Mouse (Mus musculus) layer of hippocampus, adult 8-10 months (tissue): ENCODE data around the gene Spon1. TPM values are rescaled to one million over a fixed set of nuclear protein-coding genes. Genes with fewer than 3 reads are reported as not detected.

Experiments
- DNase-seq, 2 experiments: peaks; one replicate each; pipeline ENCODE4 v3.0.0; 2022; ENCODE audit warnings: low spot score in 2 of 2
- total RNA-seq, 4 experiments: library from RNA; stranded (reverse); gene quantifications; 2 replicates each; pipeline ENCODE4 v1.2.4; 2022

Gene Spon1
- total RNA-seq, 4 experiments from 2014 or later = 54.8 to 58.9 (median 56.4) TPM

DNA sequence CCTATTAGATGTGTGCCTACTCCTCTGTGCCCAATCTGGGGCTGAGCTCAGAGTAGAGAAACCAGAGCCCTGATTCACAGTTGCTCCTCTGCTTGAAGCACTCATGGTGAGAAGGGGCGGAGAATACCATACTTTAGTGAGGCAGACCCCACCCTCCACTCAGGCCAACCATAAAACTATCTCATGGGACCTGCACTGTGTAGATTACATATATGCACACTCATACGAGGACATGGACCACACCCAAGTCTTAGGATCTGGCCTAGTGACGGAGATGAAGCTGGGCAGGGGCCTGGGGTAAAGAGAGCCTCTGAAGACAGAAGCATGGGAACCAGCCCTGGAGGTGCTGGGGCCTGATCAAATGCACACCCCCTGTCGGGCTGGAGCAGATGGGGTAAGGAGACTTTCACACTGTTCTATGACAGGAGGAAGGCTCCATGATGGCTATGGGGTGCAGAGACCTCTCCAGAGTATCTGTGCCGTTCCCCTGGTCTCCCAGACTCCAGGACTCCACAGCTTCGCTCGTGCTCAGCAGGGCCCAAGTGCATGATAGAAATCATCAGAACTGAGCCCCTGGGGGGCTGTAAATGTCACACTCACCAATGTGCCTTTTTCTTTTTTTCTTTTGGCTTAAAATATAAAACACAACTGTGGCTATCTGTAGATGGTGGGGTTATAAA, 232.0 kb downstream of the Spon1 start:
- no peak for DNase-seq

DNA sequence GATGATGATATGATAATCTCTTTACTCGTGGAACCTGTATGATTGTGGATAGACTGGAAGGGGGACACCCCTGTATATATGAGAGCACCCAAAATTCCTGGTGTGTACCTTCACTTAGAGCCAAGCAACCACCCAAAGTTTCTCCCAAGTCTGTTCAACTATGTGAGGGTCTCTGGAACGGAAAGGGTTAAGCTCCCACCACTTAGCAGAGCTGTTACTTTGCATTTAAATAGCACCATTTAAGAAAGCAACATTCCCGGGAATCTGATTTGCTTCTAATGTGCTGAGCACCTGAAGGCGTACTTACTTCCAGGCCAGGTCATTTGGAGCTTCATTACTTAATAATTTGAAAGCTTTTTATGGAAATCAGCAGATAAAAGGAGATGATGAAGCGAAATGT, 238.4 kb downstream of the Spon1 start:
- no peak for DNase-seq

DNA sequence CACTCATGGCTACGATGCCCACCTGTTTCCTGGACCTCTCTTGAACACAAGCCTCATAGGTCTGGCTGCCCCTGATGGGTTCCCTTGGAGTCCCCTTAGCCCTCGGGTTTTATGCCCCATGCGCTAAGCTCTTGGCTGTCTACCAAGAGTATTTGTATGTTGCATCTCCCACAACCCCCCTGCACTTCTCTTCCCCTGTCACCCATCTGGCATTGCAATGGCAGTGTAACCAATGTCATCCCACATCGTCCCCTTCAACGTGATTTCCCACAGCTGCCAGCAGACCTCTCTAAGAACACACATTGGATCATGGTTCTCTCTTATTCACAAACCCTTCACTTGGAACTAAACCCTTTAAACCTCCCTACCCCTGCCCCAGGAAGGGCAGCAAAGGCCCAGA, 239.7 kb downstream of the Spon1 start:
- no peak for DNase-seq

DNA sequence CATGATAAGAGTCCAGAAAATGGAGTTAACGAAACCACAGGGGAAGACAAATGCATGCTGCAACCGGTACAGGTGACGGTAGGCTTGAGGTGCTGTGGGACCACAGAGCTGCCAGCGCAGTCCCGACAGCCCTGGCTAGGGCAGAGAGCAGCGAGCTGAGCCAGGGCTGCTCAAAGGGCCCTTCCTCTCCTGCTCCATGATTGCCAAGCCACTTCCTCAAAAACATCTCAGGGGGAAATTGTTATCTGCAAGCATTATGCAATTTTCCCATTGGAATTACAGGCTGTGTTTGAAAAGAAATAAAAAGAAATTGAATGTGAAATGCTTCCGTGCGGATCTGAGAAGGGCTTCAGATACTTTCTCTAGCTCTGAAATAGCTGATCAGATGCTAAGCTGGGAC, 240.7 kb downstream of the Spon1 start:
- no peak for DNase-seq

DNA sequence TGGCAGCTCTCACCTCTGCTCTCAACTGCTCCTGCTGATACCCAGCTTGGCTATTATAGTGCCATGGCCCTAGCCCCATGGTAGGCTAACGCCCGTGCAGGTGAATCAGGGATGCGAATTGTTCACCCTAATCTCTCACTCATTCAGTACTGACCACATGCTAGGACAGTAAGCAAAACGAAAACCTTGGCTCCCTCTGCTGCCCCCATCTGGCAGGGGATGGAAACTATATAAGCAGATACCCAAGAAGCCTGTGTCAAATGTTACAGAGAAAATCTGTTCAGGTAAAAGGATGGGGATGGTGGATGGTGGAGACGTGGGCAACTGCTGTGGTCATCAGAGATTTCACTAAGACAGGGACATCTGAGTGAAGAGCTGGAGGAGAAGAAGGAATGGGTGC, 241.8 kb downstream of the Spon1 start:
- DNase-seq = no peak

DNA sequence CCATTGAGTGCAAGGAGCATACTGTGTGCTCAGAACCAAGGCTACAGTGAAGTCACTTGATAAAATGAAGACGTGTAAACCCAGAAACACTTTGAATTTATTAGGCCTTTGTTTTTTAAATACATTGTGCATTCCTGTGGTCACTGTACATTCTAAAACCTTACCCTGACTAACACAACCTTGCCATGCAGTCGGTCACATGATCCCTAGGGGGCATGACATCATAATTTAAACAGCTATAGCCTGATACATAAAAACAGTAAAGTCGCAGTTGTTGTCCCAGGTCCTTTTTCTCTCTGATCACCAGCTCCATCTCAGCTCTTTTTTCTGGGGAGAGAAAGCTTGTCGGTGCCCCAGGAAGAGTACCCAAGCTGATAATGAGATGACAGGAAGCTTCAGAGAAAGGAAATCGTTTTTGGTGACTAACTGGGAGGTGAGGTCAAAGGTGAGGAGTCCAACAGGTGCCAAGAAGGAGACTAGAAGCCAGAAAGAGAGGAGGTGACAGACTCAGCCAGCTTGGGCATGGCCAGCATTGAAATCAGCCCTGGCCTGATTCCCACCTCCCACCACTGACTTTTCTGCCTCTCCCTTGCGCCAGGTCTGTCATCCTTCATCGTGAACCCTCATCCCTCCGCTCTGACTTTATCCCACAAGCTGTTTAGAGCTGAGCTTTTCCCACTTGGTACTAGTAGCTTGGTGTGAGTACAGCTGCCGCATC, 246.1 kb downstream of the Spon1 start:
- no peak for DNase-seq

DNA sequence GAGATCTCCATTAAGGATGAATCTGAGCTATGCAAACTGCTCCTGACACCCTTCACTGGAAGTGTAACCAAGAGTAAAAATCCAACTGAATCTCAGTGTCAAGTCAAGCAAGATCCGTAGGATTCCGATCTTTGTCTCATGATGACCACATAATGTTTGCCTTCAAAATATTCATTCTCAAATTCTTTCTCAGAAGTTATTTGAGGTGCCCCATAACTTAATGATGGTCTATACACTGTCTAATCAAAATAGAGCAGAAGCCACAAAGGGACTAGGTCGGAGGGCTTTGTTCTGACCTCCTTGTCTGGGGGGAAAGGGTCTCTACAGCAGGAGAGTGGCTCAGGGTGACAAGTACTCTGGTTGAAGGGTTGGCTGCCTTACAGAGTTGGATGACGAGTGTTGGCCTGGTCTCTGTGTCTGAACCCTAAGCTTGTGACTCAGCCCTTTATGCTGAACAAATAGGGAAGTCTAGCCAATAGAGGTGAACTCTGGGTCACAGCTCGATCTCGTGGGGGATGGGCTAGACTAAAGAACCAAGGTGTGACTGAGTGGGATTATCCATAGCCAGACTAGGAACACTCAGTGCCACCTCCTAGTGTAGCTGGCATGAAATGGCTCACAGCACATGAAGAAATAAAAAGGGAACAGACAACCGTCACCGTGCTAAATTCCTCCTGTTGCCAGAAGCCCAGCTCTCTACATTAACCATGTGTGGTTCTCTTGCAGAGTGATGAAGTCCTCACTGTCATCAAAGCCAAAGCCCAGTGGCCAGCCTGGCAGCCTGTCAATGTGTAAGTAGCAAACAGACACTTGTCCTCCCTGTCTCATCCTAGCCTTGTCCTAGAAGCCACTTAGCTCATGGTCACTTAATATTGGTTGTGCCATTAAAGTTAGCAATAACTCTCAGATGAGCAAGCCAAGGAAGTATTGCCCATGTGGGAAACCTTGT, 250.5 kb downstream of the Spon1 start:
- DNase-seq = no peak

DNA sequence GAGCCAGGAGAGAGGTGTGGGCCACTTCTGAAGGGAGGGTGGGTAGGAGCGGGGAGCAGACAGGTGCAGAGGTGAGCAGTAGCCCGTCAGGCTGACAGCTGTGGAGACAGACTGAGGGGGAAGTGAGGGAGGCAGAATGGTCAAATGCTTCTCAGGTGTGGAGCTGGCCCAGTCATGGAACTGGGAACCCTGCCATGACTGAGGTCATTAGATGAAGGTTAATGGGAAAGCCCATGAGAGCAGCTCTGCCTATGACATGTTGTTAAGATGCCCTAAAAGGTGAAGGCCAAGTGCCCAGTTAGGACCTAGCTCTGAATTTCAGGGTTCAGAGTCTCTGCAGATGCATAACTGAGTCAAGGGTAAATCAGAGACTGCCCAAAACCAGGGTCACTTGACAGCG, 253.1 kb downstream of the Spon1 start:
- no peak for DNase-seq

- no peak for DNase-seq
These were observed 254.4 kb downstream of the Spon1 start for GRCm38 (mm10) chr7:114020057-114020703.

- DNase-seq = peak; percentile 73 to 88
These were observed 254.9 kb downstream of the Spon1 start for GRCm38 (mm10) chr7:114020704-114021093.

- no peak for DNase-seq
These were observed 261.1 kb downstream of the Spon1 start for GRCm38 (mm10) chr7:114026923-114027322.

- no peak for DNase-seq
These were observed 261.6 kb downstream of the Spon1 start for GRCm38 (mm10) chr7:114027406-114027805.

DNA sequence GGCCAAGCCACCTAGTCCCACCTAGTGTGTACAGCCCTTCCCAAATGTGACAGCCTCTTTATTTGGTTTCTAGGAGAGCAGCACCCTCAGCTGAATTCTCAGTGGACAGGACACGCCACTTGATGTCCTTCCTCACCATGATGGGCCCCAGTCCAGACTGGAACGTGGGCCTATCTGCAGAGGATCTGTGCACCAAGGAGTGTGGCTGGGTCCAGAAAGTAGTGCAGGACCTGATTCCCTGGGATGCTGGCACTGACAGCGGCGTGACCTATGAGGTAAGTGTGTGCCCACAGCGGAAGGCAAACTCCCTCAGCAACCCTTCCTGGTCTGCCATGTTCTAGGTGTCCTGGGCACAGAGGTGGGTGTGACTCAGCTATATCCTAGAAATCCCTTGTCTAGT, 263.0 kb downstream of the Spon1 start:
- no peak for DNase-seq

DNA sequence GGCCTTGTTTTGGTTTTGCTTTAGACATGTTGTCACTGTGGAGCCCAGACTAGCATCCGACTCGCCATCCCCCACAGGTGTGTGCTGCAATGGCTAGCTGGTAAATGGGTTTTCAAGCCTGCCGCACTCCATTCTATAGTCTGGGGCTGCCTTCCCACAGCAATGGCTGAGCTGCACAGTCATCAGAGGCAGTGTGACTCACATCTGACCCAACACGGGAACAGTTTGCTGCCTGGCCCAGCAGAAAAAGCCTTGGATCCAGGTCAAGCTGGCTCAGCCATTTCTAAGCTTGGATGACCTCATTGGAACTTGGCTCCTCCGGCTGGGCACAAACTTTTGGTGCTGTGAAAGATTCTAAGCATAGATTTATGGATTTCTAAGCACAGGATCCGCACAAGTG, 263.8 kb downstream of the Spon1 start:
- no peak for DNase-seq

GRCm38 (mm10) chr7:114037237-114037636, 271.4 kb downstream of the Spon1 start:
- DNase-seq = peak in 1 of 2 experiments; percentile 42

DNA sequence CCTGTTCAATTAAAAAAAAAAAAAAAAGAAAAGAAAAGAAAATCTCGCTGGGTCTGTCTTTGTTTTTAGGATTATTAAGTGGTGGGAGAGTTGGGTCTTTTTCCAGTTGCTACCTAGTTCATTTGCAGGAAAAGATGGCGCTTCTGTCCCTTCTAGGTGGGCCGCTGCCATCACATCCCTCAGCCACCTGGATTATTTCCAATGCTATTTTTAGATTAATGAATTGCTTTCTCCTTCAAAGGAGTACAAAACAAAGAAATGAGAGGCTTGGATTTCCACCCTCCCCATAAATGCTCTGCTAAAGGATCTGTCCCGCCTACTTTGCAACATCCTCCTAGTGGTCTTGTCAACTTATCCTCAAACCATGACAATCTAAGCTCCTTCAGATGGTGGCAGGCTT, 275.6 kb downstream of the Spon1 start:
- no peak for DNase-seq

GRCm38 (mm10) chr7:114042973-114043928, 277.5 kb downstream of the Spon1 start:
- DNase-seq = no peak

DNA sequence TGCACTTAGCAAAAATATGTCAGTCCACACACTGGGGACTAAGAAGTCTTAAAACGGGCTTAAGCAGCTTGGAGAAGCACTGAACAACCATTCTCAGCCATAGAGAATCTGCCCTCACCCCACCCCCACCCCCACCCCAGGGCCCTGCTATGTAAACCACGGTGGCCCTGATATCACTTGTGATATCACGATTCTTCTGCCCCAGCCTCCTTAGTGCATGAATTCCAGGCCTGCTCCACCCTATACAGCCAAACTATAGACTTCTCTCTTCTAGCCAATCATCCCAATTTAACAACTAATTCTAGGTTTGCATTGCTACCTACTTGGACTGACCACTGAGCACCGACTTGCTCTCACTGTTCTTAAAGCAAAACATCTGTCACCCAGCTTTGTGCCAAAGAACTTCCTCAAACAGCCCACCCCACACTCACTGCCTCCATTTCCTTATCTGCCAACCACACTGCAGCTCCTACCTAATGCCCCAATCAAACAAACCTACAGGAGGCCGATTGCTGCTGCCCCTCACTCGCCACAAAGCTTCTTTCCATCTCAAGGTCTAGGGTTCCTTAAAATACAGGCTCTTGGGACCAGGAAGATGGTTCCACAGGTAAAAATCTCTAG, 278.2 kb downstream of the Spon1 start:
- no peak for DNase-seq

DNA sequence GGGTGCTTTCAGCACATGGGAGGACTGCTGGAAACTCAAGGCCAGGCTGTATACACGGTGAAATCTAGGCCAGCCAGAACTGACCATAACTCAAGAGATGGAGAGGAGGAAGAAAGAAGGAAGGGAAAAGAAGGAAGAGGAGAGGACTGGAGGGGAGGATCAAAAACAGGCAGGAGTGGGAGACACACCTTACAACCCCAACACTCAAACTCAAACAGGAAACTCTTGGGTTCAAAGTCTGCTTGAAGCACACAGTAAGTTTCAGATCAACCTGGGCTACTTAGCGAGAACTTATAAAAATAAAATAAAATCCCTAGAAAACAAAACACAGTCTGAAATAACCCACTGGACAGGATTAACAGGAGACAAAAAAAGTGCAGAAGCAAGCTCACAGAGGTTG, 280.0 kb downstream of the Spon1 start:
- DNase-seq = no peak

DNA sequence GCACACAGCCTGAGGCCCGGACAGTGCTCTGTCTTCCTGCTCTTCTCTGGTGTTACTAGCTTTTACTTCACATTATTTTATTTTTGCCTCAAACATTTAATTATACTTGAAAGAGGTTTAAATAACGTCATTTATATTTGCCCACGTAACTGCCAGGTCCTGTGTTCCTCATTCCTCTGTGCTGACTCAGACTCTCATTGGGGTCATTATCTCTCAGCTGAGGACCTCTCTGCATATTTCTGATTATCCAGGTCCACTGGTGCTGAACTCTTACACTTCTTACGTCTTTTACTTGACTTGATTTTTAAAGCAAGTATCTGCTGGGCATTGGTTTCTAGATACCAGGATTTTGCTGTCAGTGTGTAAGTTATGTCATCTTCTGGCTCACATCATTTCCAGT, 287.9 kb downstream of the Spon1 start:
- DNase-seq = no peak
